Mouse (Mus musculus): ENCODE measurements around the gene Adamts1.

- TF ChIP-seq CTCF (IDR thresholded peaks at IDR 0.05; ENCODE audit: low read depth) (no peak), EP300 (optimal IDR thresholded peaks at IDR 0.05) (no peak)
Observed at GRCm38 (mm10) chr16:85765167-85765566, 37.7 kb downstream of the Adamts1 start.
